Mouse (Mus musculus) hindbrain, embryonic 15.5 days (tissue): ENCODE data around the gene Wdr62. TPM values are rescaled to one million over a fixed set of nuclear protein-coding genes. Genes with fewer than 3 reads are reported as not detected.

Experiments used
- ATAC-seq: fragments of 200-750 bp; cut with Nextera tagmentation; 2 replicates; pipeline ENCODE4 v1.8.0; 2017; ENCODE audit warnings: low read depth, moderate number of reproducible peaks, moderate TSS enrichment; ENCODE audit not compliant: low FRiP score
- H3K27ac ChIP-seq: fragments of 300-500 bp; sonication (generic); replicated peaks from 2 replicates; pipeline ENCODE4 v1.5.1; 2015; ENCODE audit warnings: mild to moderate bottlenecking, inconsistent platforms
- H3K27me3 ChIP-seq: fragments of 300-500 bp; sonication (generic); 2 replicates; pipeline ENCODE4 v1.6.1; 2015; ENCODE audit warnings: control low read depth, inconsistent platforms
- H3K36me3 ChIP-seq: fragments of 300-500 bp; sonication (generic); 2 replicates; pipeline ENCODE4 v1.6.1; 2015; ENCODE audit warnings: control low read depth, inconsistent platforms
- H3K4me1 ChIP-seq: fragments of 300-500 bp; sonication (generic); replicated peaks from 2 replicates; pipeline ENCODE4 v1.6.1; 2015; ENCODE audit warnings: control low read depth, inconsistent platforms
- H3K4me2 ChIP-seq: fragments of 300-500 bp; sonication (generic); 2 replicates; pipeline ENCODE4 v1.6.1; 2015; ENCODE audit warnings: moderate library complexity, mild to moderate bottlenecking, inconsistent platforms
- H3K4me3 ChIP-seq: fragments of 300-500 bp; sonication (generic); 2 replicates; pipeline ENCODE4 v1.5.1; 2015; ENCODE audit warnings: mild to moderate bottlenecking, inconsistent platforms
- H3K9ac ChIP-seq: fragments of 300-500 bp; sonication (generic); 2 replicates; pipeline ENCODE4 v1.6.1; 2015; ENCODE audit warnings: inconsistent platforms
- H3K9me3 ChIP-seq: fragments of 300-500 bp; sonication (generic); 2 replicates; pipeline ENCODE4 v1.6.1; 2016; ENCODE audit warnings: control low read depth, inconsistent platforms
- WGBS: fragments of 180-500 bp; shearing (Covaris S2); methylation state at CpG from one replicate; pipeline ENCODE4 v1.1.7; 2015; 5-methylcytosine and 5-hydroxymethylcytosine counted together
- polyA plus RNA-seq: library from polyadenylated mRNA; unstranded; fragments of >200 nt; fragmentation: Nextera tagmentation; extraction: Ambion mirVana; gene quantifications from 2 replicates; pipeline ENCODE4 v1.2.1, GENCODE M21; 2015

Wdr62 gene
- polyA plus RNA-seq, 1 experiment from 2014 or later: 5.3 TPM

DNA sequence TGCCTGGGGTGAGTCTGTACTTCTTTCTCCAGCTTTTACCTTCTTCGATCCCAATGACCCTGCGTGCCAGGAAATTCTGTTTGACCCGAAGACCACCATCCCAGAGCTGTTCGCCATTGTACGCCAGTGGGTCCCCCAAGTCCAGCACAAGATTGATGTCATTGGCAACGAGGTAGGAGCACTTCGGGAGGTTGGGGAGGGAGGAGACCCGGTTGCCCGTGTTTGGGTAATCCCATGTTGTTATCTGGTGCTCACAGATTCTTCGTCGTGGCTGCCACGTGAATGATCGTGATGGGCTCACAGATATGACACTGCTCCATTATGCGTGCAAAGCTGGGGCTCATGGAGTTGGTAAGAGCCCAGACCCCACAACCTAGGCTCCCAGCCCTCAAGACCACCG is 16.6 kb upstream of the Wdr62 start:
- WGBS: 94% methylated on average over 15 of the region's 15 CpGs
- H3K4me2 ChIP-seq: no peak overlapping the region
- H3K4me3 ChIP-seq: no peak overlapping the region
- no peaks in the 10 kb centered on the region for H3K27me3 ChIP-seq
- H3K9me3 ChIP-seq: no peaks in the 10 kb centered on the region
- H3K9ac ChIP-seq: no peak overlapping the region
- no peak for ATAC-seq
- H3K36me3 ChIP-seq: peaks cover 75% of the 10 kb centered on the region
- peaks cover 30% of the 10 kb centered on the region for H3K4me1 ChIP-seq
- H3K27ac ChIP-seq: no peak overlapping the region

DNA sequence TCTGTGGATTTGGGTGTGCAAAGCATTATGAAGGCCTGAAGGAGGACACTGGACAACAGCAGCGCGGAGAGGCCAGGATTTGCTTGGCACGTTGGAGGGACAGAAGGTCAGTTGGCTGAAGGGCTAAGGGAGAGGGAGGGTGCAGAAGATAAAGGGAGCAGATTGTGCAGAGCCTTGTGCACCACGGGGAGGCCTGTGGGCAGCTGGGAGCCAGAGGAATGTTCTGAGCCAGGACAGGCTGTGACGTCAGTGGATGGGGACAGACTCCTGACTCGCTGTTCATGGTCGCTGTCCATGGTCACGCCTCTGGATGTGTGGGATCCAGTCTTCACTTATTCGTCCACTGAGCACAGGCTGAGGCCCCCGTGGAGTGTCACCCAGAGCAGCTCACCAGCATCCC is 14.9 kb upstream of the Wdr62 start:
- Histone ChIP-seq H3K4me3 (no peak overlapping the region), H3K27me3 (no peaks in the 10 kb centered on the region), H3K36me3 (peaks cover 61% of the 10 kb centered on the region), H3K4me2 (no peak overlapping the region), H3K4me1 (peaks cover 36% of the 10 kb centered on the region), H3K9ac (no peak overlapping the region), H3K9me3 (no peaks in the 10 kb centered on the region), H3K27ac (no peak overlapping the region)
- 74% methylated on average over 10 of the region's 10 CpGs for WGBS
- no peak for ATAC-seq

DNA sequence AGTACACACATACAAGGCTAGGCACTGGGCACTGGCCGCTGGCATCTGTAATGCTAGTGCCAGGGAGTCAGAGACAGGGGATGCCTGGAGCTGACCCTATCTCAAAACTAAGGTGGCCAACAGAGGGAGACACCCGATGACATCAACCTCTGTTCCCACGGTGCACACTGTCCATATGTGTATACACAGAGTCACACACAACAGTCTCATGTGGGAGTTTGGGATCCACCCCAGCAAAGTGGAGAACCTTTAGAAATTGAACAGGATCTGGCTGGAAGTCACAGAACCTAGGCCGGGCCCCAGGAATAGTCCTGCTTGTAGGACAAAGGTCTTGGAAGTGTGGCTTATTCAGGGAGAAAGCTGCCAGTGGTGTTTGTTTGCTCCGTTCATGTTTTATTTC is 14.1 kb upstream of the Wdr62 start:
- ATAC-seq: no peak
- peaks cover 36% of the 10 kb centered on the region for H3K4me1 ChIP-seq
- WGBS: 91% methylated on average over 5 of the region's 5 CpGs
- H3K4me3 ChIP-seq: no peak overlapping the region
- no peak overlapping the region for H3K9ac ChIP-seq
- H3K36me3 ChIP-seq: peaks cover 53% of the 10 kb centered on the region
- no peaks in the 10 kb centered on the region for H3K9me3 ChIP-seq
- H3K27me3 ChIP-seq: no peaks in the 10 kb centered on the region
- H3K4me2 ChIP-seq: no peak overlapping the region
- 0 out of 2 replicates have a peak overlapping the region, but pooled peaks have one; percentile 14 for H3K27ac ChIP-seq

DNA sequence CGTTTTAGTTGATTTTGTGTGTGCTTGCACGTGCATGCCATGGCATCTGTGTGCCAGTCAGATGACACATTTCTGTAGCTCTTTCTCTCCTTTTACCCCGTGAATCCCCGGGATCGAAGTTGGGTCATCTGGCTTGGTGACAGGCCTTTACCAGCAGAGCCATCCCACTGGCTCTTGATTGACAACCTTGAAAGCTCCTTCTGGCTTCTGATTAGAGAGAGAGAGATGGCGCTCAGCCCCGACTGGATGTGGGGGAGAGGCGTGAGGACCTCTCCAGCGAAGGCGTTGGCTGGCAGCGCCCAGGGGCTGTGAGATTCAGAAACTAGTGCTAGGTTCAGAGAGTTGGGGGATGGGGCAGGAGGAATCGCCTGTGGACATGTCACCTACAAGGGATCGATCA is 13.6 kb upstream of the Wdr62 start:
- Histone ChIP-seq H3K9ac (no peak overlapping the region), H3K36me3 (peaks cover 48% of the 10 kb centered on the region), H3K4me2 (peak overlapping the region; percentile 11; the same call in 1 of the 2 replicates), H3K27me3 (no peaks in the 10 kb centered on the region), H3K4me1 (peaks cover 36% of the 10 kb centered on the region), H3K27ac (no peak overlapping the region), H3K4me3 (no peak overlapping the region), H3K9me3 (no peaks in the 10 kb centered on the region)
- no peak for ATAC-seq
- 68% methylated on average over 13 of the region's 13 CpGs for WGBS

DNA sequence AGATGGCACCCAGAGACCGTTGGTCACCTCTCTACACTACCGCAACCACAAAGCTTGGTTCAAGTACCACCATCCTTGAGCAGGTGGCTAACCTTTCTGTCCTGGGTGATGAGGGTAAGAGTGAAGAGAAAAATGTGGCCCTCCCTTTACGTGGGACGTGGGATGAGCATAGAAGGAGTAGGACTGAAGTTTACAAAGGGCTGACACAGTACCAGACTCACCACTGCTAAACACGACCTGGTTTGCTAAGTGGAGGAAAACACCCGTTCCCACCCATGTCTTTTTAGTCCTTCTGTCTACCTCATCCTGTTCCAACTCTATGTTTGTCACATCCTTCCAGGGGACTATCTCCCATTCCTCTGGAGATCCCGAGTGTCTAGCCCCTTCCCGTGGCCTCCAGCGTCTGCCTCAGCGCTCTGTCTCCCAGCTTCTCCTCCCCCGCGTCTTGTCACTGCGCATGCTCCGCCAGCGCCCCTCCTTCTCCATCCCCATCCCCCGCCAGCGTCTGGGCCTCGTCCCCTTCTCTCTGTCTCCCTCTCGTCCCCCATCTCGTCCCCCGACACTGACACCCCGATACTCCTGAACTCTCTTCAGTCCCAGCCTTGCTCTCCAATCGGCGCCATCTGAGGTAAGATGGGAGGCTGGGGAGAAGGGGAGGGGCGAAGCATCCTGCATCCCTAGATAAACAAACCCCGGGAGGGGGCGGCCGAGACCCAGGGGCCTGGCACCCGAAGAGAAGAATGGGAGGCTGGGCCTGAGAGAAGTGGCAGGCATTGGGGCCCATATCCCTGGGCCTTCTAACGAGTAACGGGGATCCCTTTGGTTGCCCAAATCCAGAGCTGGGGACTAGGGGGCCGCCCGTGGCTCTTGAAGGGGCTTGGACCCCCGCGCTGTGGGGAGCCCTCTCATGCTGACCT is 11.3 kb upstream of the Wdr62 start, which contains the start of gene Clip3:
Clip3 (plus strand) TSS at position 514 of the 917 bp plus-strand sequence.
- Histone ChIP-seq H3K4me2 (peak within 1 kb of the TSS; percentile 85), H3K4me1 (peaks cover 36% of the 10 kb centered on the region), H3K27ac (peak within 1 kb of the TSS; percentile 83), H3K4me3 (peak within 1 kb of the TSS; percentile 80), H3K36me3 (peaks cover 25% of the 10 kb centered on the region; the same call in 1 of the 2 replicates), H3K27me3 (no peaks in the 10 kb centered on the region), H3K9me3 (no peaks in the 10 kb centered on the region), H3K9ac (peak within 1 kb of the TSS; percentile 97)
- ATAC-seq: peak; percentile 88
- WGBS: 7% methylated on average over 35 of the region's 35 CpGs

DNA sequence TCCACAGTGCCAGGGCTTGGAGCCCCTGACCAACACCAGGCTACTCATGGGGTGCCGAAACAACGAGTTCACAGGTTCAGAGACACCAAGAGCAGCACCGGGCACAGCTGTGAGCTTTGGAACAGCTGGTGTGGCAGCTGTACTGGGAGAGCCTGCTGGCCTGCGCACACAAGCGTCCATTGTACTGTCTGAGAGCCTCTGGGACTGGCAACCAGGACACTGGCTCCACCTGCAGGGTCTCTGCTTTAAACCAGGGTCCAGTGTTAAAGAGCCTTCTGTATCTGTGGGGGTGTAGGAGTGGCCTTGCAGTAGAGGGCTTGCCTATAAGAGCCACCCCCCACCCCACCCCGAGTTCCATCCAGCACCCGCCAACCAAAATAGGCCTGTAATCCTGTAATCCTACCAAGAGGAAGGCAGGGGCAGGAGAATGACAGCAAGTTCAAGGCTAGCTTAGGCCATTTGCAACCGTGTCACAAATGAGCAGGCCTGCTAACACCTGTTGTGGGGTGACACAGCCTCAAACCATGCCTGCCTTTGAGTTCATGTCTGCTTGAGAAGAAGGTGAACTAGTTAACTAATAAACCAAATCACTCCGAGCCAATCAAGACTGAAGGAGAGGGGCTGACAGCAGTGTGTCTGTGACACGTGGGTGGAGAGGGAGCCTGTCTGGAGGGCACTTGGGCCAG is 9.6 kb upstream of the Wdr62 start:
- Histone ChIP-seq H3K9me3 (no peaks in the 10 kb centered on the region), H3K9ac (no peak overlapping the region), H3K36me3 (peaks cover 11% of the 10 kb centered on the region; the same call in 1 of the 2 replicates), H3K27me3 (no peaks in the 10 kb centered on the region), H3K4me2 (no peak overlapping the region), H3K4me1 (peaks cover 33% of the 10 kb centered on the region), H3K27ac (no peak overlapping the region), H3K4me3 (no peak overlapping the region)
- WGBS: 54% methylated on average over 10 of the region's 10 CpGs
- ATAC-seq: no peak; the same call in 1 of the 2 replicates

DNA sequence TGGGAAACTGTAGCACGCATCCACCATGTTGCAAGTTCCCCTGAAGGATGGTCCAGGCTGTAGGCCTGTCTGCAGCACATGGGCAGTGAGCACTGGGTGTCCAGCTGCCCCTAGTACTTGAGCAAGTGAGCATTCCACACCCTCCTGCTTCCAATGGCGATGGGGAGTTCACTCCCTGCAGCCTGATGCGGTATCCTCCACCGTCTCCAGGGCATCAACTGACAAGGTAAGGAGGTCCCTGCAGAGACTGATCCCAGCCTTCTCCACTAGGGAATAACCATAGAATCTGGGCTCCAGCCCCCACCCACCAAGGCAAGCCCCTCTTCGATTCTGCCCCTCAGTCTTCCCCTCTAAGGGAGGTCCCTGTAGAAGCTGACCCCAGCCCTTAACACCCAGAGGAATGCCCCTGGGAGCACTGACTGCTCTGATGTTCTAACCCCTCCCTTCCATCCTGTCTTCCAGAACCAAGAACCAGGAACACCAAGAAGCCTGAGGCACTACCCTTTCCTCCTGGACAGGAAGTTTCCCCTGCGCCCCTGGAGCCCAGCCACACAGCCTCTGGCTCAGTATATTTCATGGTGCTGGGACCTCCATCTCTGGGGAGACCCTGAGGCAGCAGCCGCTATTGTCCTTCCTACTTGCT is 9.0 kb upstream of the Wdr62 start:
- no peak for ATAC-seq
- peaks cover 26% of the 10 kb centered on the region for H3K4me1 ChIP-seq
- WGBS: 70% methylated on average over 7 of the region's 7 CpGs
- H3K36me3 ChIP-seq: peaks cover 4% of the 10 kb centered on the region; the same call in 1 of the 2 replicates
- H3K27me3 ChIP-seq: no peaks in the 10 kb centered on the region
- no peak overlapping the region for H3K9ac ChIP-seq
- no peak overlapping the region for H3K4me3 ChIP-seq
- no peak overlapping the region for H3K4me2 ChIP-seq
- no peaks in the 10 kb centered on the region for H3K9me3 ChIP-seq
- H3K27ac ChIP-seq: no peak overlapping the region

DNA sequence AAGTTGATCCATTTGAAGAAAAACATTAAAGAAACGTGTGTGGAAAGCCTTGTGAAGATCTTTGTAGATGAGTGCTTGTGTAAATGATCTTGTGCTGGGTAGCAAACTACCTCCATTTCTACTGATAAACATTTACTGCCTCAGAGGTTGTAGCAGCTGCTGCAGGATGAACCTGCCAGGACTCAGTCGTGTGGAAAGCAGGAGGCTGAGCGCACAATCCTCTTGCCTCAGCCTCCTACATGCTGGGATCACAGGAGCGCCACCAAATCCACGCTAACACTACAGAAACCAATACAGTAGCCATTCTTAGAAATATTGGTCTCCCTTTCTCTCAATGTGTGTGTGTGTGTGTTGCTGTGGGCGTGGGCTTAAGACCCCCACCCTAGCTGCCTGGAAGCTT is 7.8 kb upstream of the Wdr62 start:
- no peaks in the 10 kb centered on the region for H3K36me3 ChIP-seq
- 71% methylated on average over 6 of the region's 6 CpGs for WGBS
- no peak for ATAC-seq

DNA sequence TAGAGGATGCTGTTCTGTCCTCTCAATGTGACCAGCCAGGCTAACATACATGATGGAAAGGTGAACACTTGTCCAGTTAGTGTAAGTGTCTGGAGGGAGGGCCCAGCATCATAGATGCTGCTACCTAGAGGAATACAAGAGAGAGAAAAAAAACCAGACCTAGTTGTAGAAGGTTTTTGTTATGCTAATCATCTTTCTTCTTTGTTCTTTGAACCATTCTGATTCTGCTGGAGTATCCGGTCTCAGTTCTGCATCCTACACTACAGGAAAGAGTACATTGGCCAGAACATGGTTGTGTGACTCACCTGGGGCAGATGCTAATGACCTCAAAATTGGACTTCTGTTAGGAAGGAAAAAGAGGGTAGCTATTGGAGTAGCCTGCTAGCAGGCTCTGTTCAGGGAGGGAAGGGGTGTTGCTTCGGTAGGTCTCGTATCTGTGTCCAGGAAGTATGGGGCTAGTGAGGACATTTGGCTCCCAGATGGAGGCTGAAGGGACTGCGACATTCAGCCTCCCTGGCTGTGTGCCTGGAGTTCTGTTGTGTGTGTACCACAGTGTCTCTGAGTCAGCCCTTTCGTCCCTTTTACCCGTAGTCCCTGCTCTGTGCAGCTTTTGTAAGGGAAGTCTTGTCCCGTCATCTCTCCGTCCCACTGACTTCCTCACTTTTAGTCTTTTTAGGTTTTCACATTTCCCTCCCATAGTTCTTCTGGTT is 6.6 kb upstream of the Wdr62 start:
- Histone ChIP-seq H3K27me3 (no peaks in the 10 kb centered on the region), H3K4me1 (peaks cover 6% of the 10 kb centered on the region; the same call in 1 of the 2 replicates), H3K9me3 (no peaks in the 10 kb centered on the region), H3K9ac (no peak overlapping the region), H3K36me3 (no peaks in the 10 kb centered on the region), H3K4me3 (no peak overlapping the region), H3K27ac (no peak overlapping the region), H3K4me2 (no peak overlapping the region)
- 63% methylated on average over 8 of the region's 8 CpGs for WGBS
- no peak for ATAC-seq

More for the DNA sequence above, 7.8 kb upstream of the Wdr62 start:
- H3K9ac ChIP-seq: no peak overlapping the region
- H3K27ac ChIP-seq: no peak overlapping the region
- no peaks in the 10 kb centered on the region for H3K27me3 ChIP-seq
- peaks cover 16% of the 10 kb centered on the region for H3K4me1 ChIP-seq
- H3K9me3 ChIP-seq: no peaks in the 10 kb centered on the region
- no peak overlapping the region for H3K4me2 ChIP-seq
- H3K4me3 ChIP-seq: no peak overlapping the region

DNA sequence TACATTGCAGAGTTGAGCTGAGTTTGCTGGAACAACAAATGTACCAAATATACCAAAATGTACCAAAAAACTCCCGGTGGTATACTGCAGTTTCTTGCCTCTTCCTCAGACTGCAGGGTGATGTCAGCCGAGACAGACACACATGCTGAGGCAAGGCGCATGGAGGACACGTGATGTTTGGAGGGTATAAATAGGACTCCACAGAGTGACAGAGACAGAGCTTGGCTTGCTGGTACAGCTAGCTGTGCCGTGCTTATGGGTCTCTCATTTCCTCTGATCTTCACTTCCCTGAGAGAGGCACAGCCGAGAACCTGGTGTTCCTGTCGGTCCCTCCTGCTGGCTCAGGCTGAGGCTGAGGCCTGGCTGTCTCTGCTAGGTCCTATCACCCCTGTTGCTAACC is 2.5 kb upstream of the Wdr62 start:
- ATAC-seq: no peak
- Histone ChIP-seq H3K9me3 (no peaks in the 10 kb centered on the region), H3K4me2 (no peak overlapping the region), H3K27ac (no peak overlapping the region), H3K9ac (no peak overlapping the region), H3K4me3 (no peak overlapping the region), H3K27me3 (no peaks in the 10 kb centered on the region), H3K4me1 (peaks cover 14% of the 10 kb centered on the region), H3K36me3 (no peaks in the 10 kb centered on the region)
- 83% methylated on average over 7 of the region's 7 CpGs for WGBS

DNA sequence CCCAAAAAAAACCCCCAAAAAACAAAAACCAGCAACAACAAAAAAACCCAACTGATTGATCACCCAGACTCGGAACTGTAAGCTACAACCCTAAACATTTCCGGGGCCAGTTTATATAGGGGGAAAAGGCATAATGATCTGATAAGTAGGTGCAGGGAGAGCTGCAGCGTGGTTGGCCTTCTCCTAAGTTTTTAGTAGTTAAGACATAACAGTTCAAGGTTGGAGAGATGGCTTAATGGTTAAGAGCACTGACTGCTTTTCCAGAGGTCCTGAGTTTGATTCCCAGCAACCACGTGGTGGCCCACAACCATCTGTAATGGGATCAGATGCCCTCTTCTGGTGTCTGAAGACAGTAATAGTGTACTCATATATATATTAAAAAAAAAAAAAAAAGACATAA is 1.3 kb upstream of the Wdr62 start:
- Histone ChIP-seq H3K4me2 (peak overlapping the region; percentile 89), H3K9me3 (no peaks in the 10 kb centered on the region), H3K4me3 (peak overlapping the region; percentile 54), H3K9ac (no peak overlapping the region), H3K27me3 (no peaks in the 10 kb centered on the region), H3K36me3 (no peaks in the 10 kb centered on the region), H3K4me1 (peaks cover 14% of the 10 kb centered on the region), H3K27ac (peak overlapping the region; percentile 96)
- ATAC-seq: no peak
- WGBS: 80% methylated on average over 4 of the region's 4 CpGs
